Mouse (Mus musculus): ENCODE results near the gene Olfr787.

DNA sequence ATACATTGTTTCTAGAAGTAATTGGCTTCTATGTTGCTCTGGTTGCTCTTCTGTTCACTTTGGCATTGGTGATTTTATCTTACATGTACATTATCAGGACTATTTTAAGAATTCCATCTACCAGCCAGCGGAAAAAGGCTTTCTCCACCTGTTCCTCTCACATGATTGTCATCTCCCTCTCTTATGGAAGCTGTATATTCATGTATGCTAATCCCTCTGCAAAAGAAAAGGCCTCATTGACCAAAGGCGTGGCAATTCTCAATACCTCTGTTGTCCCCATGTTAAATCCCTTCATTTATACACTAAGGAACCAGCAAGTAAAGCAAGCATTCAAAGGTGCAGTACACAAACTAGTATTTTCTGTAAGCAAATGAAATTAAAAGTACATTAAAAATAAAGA, 11.6 kb downstream of the Olfr787 start:
- TF ChIP-seq CTCF (IDR thresholded peaks at IDR 0.05; ENCODE audit: control insufficient read depth, insufficient read depth, insufficient read length) (no peak), USF1 (IDR thresholded peaks at IDR 0.05; ENCODE audit: low read depth) (no peak), MYOG (IDR thresholded peaks at IDR 0.05; ENCODE audit: control insufficient read depth, extremely low read depth, insufficient read length) (no peak), MAX (IDR thresholded peaks at IDR 0.05) (no peak), FOSL1 (IDR thresholded peaks at IDR 0.05; ENCODE audit: insufficient read depth, low read length, poor library complexity, severe bottlenecking) (no peak), CEBPB (IDR thresholded peaks at IDR 0.05; ENCODE audit: low read depth) (no peak)

Measured in C2C12 (cell line).